Mouse (Mus musculus) urinary bladder, adult 18-20 months (tissue): ENCODE data around the gene Cdh1.

Experiments used
- DNase-seq, 2 experiments: peaks; one replicate each; pipeline ENCODE4 v3.0.0; 2022; ENCODE audit warnings: low spot score in 2 of 2, mixed read lengths in 2 of 2

Gene Cdh1

GRCm38 (mm10) chr8:106651994-106652393, 48.8 kb downstream of the Cdh1 start:
- DNase-seq, result no peak

DNA sequence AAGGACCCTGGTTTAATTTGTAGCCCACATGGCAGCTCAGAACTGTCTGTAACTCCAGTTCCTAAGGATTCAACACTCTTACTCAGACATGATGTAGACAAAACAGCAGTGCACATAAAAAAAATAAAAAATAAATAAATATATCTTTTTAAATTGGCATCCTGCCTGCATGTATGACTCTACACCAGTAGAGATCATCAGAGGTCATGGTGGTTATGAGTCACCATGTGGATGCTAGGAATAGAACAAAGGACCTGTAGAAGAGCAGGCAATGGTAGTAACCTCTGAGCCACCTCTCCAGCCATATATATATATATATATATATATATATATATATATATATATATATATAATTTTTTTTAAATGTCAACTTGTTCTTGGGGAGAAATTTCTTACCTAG, 52.9 kb downstream of the Cdh1 start:
- DNase-seq, result no peak

- DNase-seq, result no peak
Observed at GRCm38 (mm10) chr8:106672786-106673185, 69.6 kb downstream of the Cdh1 start.

- DNase-seq, result no peak
Observed at GRCm38 (mm10) chr8:106674318-106674717, 71.2 kb downstream of the Cdh1 start.

DNA sequence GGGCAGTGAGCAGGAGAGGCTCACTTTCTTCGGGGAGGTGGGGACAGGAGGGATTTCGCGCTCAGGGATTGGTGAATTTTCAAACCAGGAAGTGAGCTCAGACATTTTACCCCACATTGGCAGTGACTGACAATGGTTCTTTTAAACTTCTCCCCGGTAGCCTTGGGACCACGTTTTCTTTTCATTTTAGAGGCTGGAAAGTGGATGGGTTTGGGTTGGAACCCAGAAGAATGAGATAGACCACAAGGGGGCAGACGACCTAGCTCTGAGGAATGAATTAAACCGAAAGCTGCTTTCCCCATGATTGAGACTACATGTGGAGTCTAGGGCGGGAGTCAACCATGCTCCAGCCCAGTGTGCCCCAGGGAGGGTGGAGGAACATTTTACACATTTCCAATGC, 71.7 kb downstream of the Cdh1 start:
- DNase-seq, result no peak

GRCm38 (mm10) chr8:106682971-106683668, 80.0 kb downstream of the Cdh1 start, which contains the start of gene Tango6:
TSS of gene Tango6 (plus strand) at chr8:106683068.
- peak; percentile 82 to 91 for DNase-seq

GRCm38 (mm10) chr8:106684387-106684786, 81.2 kb downstream of the Cdh1 start:
- DNase-seq, result no peak

- no peak for DNase-seq
Observed at GRCm38 (mm10) chr8:106687479-106687878, 84.3 kb downstream of the Cdh1 start.

DNA sequence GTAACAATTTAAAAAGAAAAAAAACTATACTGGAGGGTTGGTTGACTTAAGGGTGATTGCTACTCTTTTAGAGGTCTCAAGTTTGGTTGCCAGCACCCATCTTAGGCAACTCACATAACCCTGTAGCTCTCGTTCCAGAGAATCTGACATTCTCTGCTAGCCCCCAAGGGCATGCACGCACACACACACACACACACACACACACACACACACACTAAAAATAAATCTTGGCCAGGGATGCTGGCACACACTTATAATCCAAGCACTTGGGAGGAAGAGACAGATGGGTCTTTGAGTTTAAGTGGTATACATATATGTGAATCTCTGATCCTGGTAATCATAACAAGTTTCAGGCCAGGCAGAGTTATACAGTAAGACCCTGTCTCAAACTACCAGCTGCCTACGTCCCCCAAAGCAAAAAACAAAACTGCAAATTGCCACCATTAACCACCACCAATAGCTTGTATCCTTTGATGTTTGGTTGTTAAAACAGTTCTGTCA, 94.6 kb downstream of the Cdh1 start:
- no peak for DNase-seq

GRCm38 (mm10) chr8:106699588-106699987, 96.4 kb downstream of the Cdh1 start:
- DNase-seq, result peak; percentile 15 to 59

DNA sequence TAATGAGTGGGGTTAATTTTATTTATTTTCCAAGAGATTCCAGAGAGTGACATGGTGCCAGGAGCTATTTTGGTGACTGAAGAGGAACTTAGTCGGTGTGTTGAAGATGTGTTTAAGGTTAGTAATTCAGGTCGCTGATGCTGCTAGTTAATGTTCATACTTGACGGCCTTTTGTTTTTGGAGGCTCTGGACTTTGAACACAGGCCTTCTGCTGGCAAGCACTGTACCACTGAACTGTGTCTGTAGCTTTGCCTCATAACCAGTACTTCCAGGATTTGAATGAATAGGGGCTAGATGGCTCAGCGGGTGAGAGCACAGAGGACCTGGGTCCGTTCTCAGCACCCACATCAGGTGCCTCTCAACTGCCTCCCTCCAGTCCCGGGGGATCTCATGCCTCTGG, 97.0 kb downstream of the Cdh1 start:
- no peak for DNase-seq

DNA sequence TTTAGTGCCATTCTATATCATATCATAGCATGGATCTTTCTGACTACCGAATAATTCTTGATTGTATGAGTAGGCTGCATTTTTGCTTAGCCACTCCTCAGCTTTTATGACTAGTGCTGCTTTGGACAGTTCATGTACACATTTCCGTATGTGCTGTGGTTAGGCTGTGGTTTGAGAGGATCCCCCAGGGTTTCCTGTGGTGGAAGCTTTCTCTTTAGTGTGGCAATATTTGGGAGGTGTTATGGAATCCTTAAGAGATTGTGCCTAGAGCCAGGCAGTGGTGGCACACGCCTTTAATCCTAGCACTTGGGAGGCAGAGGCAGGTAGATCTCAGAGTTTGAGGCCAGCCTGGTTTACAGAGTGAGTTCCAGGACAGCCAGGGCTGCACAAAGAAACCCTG, 98.2 kb downstream of the Cdh1 start:
- DNase-seq, result no peak

GRCm38 (mm10) chr8:106704199-106704900, 101.2 kb downstream of the Cdh1 start:
- no peak for DNase-seq

- DNase-seq, result peak in 1 of 2 experiments; percentile 6
Observed at GRCm38 (mm10) chr8:106704901-106705321, 101.8 kb downstream of the Cdh1 start.

DNA sequence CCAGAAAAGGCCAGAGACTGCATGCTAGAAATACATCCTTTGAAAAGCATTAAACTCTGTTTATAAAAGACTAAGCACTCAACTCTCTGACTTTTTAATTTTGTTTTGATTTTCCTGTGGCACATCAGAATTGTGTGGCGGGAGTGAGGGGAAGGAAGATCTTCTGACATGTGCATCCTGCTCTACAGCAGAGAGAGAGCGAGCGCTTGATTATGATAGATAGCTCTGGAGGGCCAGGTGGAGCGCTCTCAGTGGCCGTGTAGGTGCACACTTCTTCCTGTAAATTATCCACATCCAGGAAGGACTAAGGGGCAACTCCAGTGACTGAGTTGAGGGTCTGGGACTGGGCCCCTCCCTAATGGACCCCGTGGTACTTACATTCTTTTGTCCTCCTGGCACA, 103.0 kb downstream of the Cdh1 start:
- no peak for DNase-seq

- no peak for DNase-seq
Observed at GRCm38 (mm10) chr8:106710002-106710401, 106.9 kb downstream of the Cdh1 start.

GRCm38 (mm10) chr8:106712487-106712886, 109.3 kb downstream of the Cdh1 start:
- DNase-seq, result no peak

DNA sequence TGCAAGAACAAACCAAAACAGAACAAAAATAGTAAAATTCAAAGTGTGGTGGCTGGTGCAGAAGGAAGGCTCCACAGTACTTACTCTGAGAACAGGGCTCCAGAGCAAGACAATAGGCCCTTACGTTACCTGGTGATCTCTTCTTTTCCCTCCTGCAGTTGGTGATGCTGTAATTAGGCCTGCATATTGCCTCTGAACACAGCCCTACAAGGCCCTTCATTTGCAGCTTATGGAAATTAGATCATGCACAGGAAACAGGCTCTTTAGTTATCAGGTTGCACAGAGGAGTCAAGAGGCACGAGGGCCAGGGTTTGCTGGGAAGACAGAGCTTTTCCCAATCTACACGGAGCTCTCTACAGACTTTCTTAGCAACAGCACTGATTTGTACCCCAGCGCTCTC, 111.1 kb downstream of the Cdh1 start:
- no peak for DNase-seq

DNA sequence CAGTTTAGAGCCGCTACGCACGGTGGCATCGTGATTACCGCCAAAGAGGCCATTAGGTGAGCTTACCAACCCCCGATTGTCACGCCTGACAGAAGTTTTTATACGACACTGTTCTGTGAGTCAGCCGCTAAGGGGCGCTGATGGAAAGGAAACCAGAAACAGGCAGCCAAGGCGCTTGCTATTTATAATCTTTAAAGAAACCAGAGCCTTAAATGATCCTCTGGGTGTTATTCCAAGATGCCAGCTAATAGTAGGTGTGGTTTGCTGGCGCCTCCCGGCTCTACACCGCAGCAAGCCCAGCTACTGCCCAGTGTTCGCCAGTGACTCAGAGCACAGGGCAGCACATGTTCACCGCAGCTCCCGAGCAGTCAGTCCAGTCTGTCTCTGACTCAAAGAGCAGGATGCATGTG, 114.9 kb downstream of the Cdh1 start:
- DNase-seq, result peak; percentile 68 to 74
